Mouse (Mus musculus): Measurements from ENCODE around the gene Spin1.

The Spin1 gene

DNA sequence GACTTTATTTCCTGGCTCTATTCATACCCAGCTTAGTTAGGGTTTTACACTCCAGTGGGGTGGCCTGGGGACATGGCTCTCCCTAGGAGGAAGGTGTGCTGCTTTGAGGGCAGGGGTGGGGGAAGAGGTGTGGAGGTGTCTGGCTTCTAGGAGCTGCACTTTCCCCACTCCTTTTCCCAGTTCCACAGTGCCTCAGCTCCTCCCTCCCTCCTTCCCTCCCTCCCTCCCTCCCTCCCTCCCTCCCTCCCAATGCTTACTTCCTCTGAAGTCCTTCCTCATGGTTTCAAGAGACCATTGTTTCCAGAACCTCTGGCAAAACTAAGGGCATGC is 37.0 kb downstream of the Spin1 start:
- peak; percentile 24 to 79 for DNase-seq

DNA sequence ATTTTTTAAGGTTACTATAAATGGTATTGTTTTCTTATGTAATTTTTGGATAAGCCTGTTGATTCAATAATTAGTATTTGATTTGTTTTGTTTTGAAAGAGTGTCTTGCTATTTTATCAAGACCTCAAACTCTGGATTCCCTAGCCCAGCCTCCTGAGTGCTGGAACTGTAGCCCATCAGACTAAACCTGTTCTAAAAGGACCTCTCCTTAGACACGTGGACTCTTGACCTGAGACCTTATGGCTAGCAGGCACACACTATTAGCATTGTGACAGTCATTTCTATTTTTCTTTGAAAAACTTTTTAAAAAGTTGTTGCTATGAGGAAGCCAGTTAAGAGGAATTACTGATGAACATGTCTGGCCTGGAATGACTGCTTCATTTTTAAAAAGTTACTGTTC is 46.4 kb downstream of the Spin1 start:
- no peak for DNase-seq

DNA sequence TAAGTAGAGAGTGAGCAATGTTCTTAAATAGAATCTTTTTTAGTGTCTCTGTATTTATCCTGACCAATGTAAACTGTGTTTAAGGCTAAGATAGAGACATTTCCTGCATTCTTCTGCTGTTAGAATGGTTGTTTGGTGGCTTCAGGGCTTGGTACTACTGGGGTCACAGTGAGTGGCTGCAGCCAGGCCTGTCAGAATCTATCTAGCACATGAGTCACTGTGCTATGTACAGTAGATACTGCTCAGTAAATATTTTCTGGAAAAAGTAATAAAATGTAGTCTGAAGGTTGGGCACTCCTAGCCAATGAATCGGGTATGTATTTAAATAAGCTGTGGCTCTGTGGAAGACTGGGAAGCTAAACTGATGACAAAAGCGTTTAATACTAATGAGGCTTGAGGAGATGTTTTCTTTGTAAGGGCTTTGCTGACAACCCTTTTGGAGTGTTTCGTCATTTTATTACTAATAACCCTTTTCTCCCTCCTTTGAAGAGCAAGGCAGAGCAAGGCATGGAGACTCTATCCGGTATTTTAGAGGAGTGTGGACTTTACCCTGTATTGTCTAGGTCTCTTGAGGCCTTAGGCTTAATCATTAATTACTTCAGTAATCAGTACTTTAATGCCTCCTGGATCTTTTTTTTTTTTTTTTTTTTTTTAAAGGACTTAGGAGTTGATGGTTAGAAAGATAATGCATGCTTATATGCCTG is 52.4 kb downstream of the Spin1 start:
- DNase-seq: no peak

DNA sequence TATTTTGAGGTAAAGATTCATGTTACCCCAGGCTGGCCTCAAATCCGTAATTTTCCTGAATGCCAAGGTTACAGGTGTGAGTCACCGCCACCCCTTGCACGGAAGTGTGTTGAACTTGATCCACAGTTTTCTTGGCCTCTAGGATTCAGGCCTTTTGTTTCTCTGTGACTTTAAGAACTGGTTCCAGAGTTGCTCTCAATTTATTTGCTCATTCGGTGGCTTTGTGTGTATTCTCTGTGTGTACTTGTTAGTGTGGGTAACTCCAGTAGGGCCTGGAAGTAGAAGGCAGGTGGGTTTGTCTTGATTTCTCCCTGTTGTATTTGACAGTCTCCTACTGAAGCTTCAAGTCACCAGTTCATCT is 53.0 kb downstream of the Spin1 start:
- no peak for DNase-seq

DNA sequence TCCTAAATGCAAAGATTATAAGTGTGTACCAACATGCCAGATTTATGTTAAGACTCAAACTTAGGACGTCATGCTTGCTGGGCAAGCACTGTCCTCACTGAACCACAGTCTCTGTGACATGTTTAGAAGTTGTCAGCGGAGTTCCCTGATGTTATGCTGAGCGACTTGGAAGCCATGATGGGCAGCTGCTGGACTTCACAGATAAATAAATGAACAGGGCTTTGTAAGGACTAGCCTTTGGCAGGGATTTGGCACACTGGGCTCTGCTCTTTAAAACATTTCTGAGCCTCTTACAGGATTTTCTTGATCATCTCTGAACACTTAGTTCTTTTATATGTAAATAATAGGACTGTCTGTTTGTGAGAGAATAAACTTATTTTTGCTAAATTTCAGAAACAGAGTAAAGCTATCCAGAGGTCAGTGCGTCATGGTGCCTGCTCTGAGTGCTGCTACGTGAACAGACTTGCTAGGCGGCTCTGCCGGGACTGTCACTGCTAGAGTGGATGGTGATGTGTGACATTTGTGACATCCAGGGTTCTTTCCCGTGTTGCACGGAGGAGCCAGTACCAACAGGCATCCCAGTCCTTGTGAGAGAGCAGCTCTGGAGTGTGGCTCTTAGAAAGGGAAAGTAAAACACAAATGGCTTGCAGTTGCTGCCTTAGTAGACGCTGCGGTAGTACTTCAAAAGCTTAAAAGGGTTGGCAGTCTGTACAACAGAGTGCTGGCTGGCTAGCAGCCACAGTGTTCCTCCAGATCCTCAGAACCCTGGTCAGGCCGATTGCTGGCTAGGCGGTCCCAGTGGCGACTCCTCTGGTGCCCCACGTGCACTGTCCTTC is 54.7 kb downstream of the Spin1 start:
- no peak for DNase-seq

DNA sequence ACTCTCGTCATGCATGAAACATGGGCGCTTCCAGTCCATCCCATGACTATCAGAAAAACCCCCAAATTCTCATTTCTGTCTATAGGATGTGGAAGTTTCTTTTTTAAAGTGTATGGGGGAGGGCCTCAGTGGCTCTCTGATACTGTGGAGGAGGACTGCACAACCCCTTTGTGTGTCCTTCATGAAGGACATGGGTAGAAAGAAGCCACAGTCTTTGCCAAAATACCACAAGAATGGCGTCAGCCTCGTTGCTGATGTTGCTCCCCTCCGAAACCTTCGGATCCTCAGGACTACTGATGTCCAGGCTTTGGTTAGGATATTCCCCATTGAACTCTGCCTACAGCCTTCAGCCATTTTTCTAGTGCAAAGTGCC is 55.3 kb downstream of the Spin1 start:
- no peak for DNase-seq

DNA sequence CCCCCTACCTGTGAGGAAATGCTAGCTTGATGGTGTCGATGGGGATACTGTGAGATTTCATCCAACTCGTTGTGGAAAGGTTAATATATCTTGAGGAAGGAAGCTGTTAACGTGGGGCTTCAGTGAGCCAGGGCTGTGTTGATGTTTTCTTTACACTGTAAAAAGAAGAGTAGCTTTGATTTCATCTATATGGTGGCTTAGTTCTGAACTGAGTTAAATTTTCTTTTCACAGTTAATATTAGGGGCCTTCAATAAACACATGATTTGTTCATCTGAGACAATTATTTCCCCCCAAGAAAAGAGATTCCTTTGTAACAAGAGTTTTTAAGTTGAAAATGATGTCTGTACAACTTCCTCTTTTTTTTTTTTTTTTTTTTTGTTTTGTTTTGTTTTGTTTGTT is 56.6 kb downstream of the Spin1 start:
- DNase-seq: no peak

DNA sequence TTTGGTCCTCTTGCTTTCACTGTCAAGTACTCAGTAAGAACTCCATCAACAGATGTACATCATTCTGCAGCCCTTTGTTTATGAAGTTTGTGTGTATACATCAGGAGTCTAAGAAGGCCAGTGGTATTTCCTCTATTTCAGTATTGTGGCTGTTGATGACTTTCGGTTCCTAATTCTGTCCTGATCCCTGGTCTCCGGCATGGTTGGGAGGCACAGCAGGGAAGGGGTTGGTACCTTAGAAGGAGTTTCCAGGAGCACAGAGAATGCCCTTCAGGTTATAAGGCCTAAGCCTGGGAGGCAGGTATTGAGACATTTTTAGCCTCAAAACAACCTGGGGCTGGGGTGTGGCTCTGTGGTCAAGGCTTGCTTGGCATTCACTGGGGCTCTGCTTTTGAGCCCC is 61.0 kb downstream of the Spin1 start:
- DNase-seq: no peak

DNA sequence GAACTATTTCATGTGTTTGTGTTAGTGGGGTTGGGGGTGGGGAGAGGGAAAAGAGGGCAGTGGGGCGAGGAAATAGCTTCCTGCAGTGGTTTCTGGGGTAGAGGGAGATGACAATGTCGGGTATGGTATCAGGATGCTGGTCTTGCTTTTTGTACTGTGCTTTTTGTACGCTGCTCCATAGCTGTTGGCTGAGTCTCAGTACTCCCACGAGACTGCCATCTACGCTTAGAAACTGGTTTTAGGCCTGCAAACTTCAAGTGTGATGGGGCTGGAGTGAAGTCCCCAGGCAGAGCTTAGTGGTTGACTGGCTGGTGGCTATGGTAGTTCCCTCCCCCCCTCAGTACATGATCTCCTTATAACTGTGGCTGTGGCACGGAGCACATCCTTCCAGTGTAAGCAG is 61.6 kb downstream of the Spin1 start:
- no peak for DNase-seq

DNA sequence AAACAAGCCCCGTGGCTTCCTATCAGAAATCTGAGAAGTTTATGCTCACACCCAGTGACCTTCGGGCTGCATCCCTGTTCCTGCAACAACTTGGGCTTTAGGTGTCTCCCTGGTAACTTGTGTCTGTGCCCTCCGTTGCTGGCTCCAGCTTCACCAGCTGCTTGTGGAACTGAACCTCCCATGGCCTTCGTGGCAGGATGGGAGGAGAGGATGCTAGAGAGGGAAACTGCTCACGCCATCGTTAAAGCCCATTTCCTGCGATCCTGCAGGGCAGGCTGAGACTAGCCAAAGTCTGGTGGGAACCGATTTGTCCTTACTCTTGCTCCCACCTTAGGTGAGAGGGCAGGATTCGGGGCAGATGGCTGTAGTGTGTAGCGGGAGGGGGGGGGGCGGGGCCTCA is 66.0 kb downstream of the Spin1 start:
- no peak for DNase-seq

DNA sequence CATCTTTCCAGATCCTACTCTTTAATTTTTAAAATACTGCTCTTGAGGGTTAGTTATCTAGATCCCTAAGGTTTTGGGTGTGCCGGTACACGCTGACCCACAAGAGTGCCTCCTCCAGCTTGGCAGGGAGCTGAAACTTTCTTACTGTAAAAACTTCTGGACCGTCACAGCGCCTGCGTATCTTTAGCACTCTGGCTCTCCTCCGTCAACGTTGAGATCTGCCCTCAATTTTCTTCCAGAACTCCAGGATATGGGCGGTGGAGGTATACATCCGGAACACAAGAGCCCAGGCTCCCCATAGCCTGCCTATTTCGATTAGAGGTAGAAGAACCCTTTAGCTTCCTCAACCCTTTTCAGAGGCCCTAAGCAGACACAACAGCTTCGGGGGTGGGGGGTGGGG is 69.5 kb downstream of the Spin1 start:
- DNase-seq: no peak

DNA sequence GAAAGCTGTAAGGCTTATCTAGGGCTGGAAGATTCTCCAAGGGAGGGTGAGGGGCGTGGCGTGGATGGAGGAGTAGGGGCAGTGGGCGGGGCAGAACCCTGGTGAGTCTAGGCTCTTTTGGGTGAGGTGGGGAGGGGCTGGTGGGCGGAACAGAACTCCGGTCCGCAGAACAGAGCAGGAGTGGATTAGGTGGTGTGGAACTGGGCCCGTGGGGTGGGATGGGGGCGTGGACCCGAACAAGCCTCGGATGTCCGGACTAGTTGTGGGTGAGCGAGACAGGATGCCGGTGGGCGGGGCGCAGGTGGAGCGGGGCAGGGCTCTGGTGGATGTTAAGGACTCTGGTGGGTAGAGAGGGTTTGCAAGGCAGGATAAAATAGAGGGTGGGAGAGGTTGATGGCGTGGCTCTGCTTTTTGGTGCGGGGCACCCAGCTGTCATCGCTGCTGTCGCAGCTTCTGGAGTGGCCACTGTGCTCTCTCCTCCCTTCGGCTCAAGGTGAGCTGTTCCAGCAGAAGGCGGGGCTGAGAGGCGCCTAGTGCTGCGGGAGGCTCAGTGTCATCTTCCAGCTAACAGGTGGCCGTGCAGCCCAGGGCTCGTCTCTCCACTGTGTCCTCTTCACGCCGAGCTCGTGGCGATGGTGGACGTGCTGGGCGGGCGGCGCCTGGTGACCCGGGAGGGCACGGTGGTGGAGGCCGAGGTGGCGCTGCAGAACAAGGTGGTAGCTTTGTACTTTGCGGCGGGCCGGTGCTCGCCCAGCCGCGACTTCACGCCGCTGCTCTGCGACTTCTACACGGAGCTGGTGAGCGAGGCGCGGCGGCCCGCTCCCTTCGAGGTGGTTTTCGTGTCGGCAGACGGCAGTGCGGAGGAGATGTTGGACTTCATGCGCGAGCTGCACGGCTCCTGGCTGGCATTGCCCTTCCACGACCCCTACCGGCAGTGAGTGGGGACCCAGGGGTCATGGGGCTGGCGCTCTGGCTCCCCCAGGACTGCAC is 70.3 kb downstream of the Spin1 start, which contains the start of gene Nxnl2:
Nxnl2 (plus strand) TSS at position 332 of the 990 bp plus-strand sequence.
- DNase-seq: peak; percentile 75 to 77

DNA sequence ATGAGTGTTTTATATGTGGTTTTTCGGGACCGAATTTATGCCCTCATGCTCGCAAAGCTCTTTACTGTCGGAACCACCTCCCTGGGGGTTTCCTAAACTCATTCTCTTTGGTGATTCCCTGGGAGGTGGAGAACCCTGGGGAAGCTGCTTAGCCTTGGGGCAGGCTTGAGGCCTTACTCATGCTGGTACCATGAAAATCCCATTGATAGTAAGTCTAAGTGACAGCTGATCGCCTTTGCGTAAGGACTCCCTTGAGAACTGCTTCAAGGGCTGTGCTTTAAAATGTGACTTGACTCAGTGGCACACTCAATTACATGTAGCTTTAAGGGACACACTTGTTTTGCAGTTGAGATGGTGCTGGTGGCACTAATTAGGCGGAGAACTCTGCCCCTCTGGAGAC is 71.9 kb downstream of the Spin1 start:
- no peak for DNase-seq

DNA sequence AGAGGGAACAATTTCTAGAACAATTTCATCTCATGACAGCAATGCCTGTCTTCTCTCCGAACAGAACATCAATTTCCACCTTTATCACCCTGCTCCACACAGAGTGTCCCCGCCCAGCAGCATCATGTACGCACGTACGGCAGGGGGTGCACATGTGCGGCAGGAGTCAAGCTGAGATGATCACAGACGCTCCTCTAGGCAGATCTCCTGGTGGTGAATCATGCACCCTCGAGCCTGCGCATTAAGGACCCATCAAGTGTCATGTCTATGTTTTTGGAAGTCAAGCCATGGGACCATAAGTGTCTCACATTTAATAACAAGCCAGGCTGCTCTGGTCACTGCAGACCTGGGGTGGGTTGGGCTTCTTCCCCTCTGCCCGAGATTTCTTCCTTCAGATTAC is 78.3 kb downstream of the Spin1 start:
- no peak for DNase-seq

DNA sequence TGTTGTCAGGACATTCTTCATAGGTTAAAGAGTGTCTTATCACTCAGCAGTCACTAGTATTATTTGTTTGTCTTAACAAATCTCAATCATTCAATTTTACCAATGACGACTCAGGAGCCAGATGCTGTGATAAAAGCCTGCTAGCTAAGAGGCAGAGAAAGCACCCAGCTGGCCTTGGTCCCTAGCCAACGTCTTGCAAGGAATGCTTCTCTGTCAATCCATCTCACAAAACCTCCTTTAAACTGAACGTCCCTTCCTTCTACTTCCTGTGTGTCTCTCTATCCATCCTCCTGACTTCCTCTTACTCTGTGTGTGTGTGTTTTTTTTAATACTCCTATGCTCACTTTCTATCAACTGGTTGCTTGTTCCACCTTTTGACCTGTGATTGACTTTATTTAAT is 78.7 kb downstream of the Spin1 start:
- no peak for DNase-seq

DNA sequence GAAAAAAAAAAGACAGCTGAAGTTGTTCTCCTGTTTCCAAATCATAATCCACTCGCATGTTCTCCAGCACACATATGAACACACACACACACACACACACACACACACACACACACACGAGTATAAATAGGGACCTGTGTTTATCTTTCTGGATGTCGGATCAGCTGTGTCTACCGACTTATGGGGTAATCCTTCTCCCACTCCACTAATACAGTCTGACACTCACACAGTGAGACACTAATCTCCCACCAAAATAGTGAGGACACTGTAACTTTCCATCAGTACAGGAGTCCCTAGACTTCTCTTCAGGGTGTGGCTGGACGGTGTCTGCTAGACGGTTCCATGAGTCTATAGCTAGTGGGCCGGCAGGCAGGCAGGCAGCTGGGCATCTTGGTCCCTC is 81.6 kb downstream of the Spin1 start:
- no peak for DNase-seq

DNA sequence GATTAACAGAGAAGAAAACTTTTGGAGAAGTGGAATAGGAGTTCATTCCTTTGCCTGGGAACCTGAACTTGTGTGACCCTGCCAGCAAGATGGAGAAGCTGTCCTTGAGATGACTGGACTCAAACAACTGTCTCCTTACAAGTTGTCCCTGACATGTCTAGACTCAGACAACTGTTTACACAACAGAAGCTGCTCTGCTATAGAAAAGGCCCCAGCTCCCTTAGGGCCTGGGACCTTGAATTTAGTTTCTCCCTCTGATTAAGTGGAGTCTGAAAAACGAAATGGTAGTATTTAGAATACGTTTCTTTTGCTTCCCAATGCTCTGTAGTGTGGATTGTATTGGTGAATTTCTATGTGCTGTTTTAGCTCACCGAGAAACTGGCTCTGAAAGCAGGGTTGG is 84.2 kb downstream of the Spin1 start:
- peak in 1 of 2 experiments; percentile 7 for DNase-seq

DNA sequence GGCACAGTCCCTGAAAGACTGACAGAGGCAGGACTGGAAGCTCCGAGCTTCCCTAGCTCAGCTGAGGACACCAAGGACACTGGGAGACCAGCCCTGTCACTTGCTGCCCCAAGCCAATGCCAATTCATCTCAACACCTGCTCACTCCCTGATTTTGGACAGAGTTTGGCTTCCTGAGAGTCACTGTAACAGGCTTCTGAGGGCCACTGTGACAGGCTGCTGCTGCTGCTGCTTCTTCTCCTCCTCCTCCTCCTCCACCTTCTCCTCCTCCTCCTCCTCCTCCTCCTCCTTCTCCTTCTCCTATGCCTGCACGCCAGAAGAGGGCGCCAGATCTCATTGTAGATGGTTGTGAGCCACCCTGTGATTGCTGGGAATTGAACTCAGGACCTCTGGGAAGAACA is 89.7 kb downstream of the Spin1 start:
- no peak for DNase-seq

DNA sequence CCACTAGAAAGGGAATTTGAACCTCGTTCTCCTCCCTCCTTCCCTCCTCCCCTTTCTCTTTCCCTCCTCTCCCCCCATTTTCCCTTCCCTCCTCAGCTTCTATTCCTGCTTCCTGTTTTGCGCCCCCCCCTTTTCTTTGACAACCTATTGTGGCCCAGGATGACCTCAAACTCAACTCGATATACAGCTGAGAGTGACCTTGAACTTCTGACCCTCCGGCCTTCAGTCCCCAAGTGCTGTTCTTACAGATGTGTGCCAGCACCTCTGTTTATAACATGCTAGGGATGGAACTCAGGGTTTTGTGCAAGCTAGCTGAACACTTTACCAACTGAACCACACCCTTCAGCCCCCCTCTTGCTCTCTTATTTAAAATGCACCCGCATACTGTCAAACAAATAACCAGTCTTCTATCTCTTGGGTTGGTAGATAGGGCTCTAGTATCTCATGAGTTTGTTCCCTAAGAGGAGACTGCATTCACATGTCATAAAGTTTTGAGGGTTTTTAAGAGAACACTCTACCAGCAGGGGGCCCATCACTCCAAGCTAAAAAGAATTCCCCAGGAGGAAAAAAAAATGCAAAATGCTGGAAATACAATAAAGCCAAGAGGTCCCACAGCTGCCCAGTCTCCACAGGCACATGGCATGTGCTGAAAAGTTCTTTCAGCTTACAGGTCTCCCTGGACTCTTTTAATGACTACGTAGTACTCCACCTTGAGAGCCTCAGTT is 90.9 kb downstream of the Spin1 start:
- peak in 1 of 2 experiments; percentile 72 for DNase-seq

DNA sequence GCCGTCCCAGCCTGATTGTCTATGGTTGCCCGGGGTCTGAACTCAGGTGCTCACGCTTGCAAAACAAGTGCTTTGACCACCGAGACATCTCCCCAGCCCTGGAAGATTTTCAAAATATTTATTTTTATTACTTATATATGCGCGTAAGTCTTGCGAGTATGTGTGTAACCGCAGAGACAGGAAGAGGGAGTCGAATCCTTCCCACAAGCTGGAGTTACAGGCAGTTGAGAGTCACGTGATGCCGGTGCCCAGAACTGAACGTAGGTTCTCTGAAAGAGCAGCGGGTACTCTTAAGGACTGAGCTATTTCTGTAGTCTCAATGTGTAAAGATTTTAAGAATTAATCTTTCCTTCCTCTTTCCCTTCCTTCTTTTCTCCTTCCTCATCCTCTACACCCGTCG is 93.2 kb downstream of the Spin1 start:
- no peak for DNase-seq

DNA sequence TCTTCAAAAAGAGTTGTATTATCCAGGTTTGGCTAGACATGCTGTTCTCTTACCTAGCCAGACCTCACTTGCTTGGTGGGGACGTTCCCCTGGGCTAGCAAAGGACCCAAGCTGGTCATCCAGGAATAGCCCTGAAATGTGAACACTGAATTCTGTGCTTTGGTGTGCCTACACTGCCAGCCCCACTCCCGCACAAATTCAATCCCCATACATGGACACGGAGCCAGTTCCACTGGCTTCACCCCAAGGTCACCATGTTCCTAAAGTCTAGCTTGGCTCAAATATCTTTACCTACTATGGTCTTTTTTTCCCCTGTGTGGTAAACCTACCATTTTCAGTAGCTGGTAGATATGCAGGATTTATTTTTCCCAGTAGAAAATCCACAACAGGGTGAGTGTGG is 97.0 kb downstream of the Spin1 start:
- DNase-seq: no peak

DNA sequence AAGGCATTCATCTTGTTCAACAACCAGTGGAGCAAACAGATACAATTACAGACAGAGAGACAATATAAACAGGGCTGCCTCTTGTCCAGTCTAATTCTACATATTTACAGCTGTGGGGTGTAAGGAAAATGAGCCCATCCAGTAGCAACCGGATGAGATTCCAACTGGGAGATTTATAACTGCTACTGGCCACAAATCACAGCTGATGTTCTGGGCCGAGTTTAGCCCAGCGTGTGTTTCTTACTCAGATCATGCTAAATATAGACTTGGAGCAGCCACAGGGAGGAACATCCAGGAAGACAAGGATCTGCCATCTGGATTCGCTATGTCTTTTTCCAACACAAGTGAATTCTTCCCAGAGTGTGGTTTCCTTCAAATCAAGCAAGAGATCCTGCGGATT is 97.5 kb downstream of the Spin1 start:
- DNase-seq: peak; percentile 51 to 77

Data from kidney, postnatal 25 days (tissue).